Mouse (Mus musculus) ES-E14 (cell line): Measurements from ENCODE around the gene Tubg1. TPM values are rescaled to one million over a fixed set of nuclear protein-coding genes. Genes with fewer than 3 reads are reported as not detected.

Experiments
- DNase-seq: peaks from one replicate; pipeline ENCODE4 v3.0.0-alpha.2; 2013; ENCODE audit warnings: low read depth, low spot score
- H3K27ac ChIP-seq: 2 replicates; pipeline ENCODE4 v1.5.1; 2012; ENCODE audit warnings: low read depth, mild to moderate bottlenecking, low read length, moderate library complexity, mixed read lengths; ENCODE audit not compliant: poor library complexity, insufficient read depth, severe bottlenecking
- H3K36me3 ChIP-seq: 2 replicates; pipeline ENCODE4 v1.6.1; 2012; ENCODE audit warnings: mild to moderate bottlenecking, low read length, moderate library complexity, mixed read lengths; ENCODE audit not compliant: control insufficient read depth, poor library complexity, insufficient read depth, severe bottlenecking
- H3K4me1 ChIP-seq, 2 experiments: fragments of 150-350 bp in 1 of 2; sonication (generic) in 1 of 2; 2 replicates each; pipeline ENCODE4 v1.6.1; 2012; ENCODE audit warnings: low read length in 2 of 2, mild to moderate bottlenecking in 1 of 2, mixed read lengths in 1 of 2; ENCODE audit not compliant: control insufficient read depth in 2 of 2, insufficient read depth in 2 of 2, poor library complexity in 1 of 2
- H3K4me3 ChIP-seq, 2 experiments: fragments of 150-350 bp in 1 of 2; sonication (generic) in 1 of 2; 2 replicates each; pipeline ENCODE4 v1.5.1; 2012; ENCODE audit warnings: low read length in 2 of 2, low read depth in 1 of 2, mild to moderate bottlenecking in 1 of 2, mixed read lengths in 1 of 2; ENCODE audit not compliant: insufficient read depth in 1 of 2, poor library complexity in 1 of 2, severe bottlenecking in 1 of 2
- H3K9ac ChIP-seq: 2 replicates; pipeline ENCODE4 v1.6.1; 2012; ENCODE audit warnings: low read depth, mild to moderate bottlenecking, low read length, mixed read lengths; ENCODE audit not compliant: poor library complexity, insufficient read depth, severe bottlenecking
- H3K9me3 ChIP-seq: fragments of 150-350 bp; sonication (generic); 2 replicates; pipeline ENCODE4 v1.6.1; 2012; ENCODE audit warnings: low read depth, mild to moderate bottlenecking, low read length; ENCODE audit not compliant: control insufficient read depth, insufficient read depth
- CHD2 ChIP-seq: IDR thresholded peaks from 2 replicates; pipeline ENCODE4 v1.6.1; 2014; ENCODE audit warnings: mild to moderate bottlenecking, low read depth, low read length, inconsistent platforms
- HCFC1 ChIP-seq: IDR thresholded peaks from 2 replicates; pipeline ENCODE4 v1.6.1; 2012; ENCODE audit warnings: low read length, inconsistent platforms, borderline replicate concordance; ENCODE audit not compliant: insufficient read depth
- MAFK ChIP-seq: IDR thresholded peaks from 2 replicates; pipeline ENCODE4 v1.6.1; 2014; ENCODE audit warnings: mild to moderate bottlenecking, low read depth, low read length, inconsistent platforms; ENCODE audit not compliant: insufficient read depth
- ZC3H11A ChIP-seq: IDR thresholded peaks from 2 replicates; pipeline ENCODE4 v1.6.1; 2012; ENCODE audit warnings: low read depth, mild to moderate bottlenecking, inconsistent platforms, low read length, borderline replicate concordance
- ZNF384 ChIP-seq: IDR thresholded peaks from 2 replicates; pipeline ENCODE4 v1.6.1; 2012; ENCODE audit warnings: low read depth, low read length, inconsistent platforms
- in situ Hi-C, 2 experiments: fragments of 600-800 bp; cut with MboI; formaldehyde crosslinking; loops; one replicate each; pipeline ENCODE4 v1.15.1; 2025; ENCODE audit warnings: low sequenced_read_pairs in 2 of 2, inconsistent platforms in 1 of 2; ENCODE audit not compliant: unreplicated experiment in 2 of 2
- total RNA-seq: library from RNA; depleted of rRNA; stranded (reverse); fragments of 300-350 nt; gene quantifications from 2 replicates; pipeline ENCODE4 v1.2.3, GENCODE M21; 2012

Tubg1 gene
- total RNA-seq, 1 experiment, result 38.6 TPM

DNA sequence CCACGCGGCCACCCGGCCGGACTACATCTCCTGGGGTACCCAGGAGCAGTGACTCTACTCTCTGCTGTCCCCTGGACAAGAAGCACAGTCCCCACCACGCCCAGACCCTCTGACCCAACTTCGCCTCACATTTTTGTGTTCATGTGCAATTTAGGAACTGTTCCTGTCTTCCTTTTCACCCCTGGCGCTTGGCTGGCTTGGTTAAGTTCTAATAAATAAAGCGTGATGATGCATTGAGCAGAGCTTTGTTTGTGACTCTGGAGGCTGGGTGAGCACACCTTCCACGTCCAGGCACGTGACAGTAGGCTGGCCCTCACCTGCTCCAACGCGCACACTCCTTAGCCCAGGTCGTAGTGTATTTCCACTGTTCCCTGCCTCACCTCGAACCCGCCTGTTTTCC, 41.8 kb downstream of the Tubg1 start:
- Histone ChIP-seq H3K4me3 (no peak overlapping the region), H3K4me1 (peaks cover 0 to 12% of the 10 kb centered on the region in 2 experiments; a peak in 2 of 4 replicates), H3K27ac (no peak overlapping the region), H3K36me3 (no peaks in the 10 kb centered on the region; the same call in 1 of the 2 replicates), H3K9ac (no peak overlapping the region), H3K9me3 (no peaks in the 10 kb centered on the region)
- in situ Hi-C loops, result no loop called here
- no peak for DNase-seq
- TF ChIP-seq HCFC1 (no peak), MAFK (no peak), ZNF384 (no peak), CHD2 (no peak), ZC3H11A (no peak)

DNA sequence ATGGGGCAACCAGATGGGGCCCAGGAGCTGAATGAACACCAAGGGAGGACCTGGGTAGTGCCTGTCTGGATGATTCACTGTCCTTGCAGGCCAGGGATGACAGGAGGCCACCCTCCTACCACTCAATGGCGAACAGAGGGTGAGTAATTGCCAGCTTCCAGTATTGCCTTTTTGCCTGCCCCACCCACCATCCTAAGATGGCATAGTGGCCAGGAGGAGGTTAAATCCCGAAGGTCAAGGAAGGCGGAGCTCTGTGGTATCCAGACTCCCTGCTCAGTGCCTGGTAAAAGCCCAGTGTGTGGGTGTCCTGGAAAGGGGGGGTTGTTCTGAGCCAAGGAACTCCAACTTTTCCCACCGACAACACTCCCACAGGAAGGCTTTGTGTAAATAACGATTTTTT, 42.6 kb downstream of the Tubg1 start:
- Histone ChIP-seq H3K4me3 (no peak overlapping the region), H3K27ac (no peak overlapping the region), H3K36me3 (peaks cover 1% of the 10 kb centered on the region; the same call in 1 of the 2 replicates), H3K9me3 (no peaks in the 10 kb centered on the region), H3K4me1 (peaks cover 0 to 10% of the 10 kb centered on the region in 2 experiments; a peak in 2 of 4 replicates), H3K9ac (no peak overlapping the region)
- in situ Hi-C loops, result no loop called here
- TF ChIP-seq HCFC1, result no peak
- TF ChIP-seq MAFK, result no peak
- no peak for TF ChIP-seq CHD2
- TF ChIP-seq ZNF384, result no peak
- no peak for TF ChIP-seq ZC3H11A
- no peak for DNase-seq

DNA sequence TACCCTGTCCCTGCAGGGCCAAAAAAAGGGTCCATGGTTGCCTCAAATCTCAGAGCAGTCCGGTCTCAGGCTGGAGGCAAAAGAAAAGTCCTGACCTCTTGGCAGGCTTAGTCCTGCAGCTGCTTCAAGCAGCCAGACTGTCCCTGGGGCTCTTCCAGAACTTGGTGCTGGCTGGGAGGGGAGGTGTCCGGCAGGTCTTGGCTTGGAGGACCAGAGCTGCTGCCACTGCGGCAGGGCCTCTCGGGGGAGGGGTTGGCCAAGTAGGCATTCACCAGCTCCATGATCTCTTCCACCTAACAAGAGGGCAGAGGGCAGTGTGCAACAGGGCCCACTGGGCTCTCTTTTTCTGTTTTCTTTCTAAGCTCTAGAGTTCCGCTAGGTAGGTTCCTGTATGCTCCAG, 43.0 kb downstream of the Tubg1 start:
- Histone ChIP-seq H3K27ac (no peak overlapping the region), H3K36me3 (peaks cover 2% of the 10 kb centered on the region; the same call in 1 of the 2 replicates), H3K9me3 (no peaks in the 10 kb centered on the region), H3K4me1 (peaks cover 0 to 10% of the 10 kb centered on the region in 2 experiments; a peak in 2 of 4 replicates), H3K4me3 (no peak overlapping the region), H3K9ac (no peak overlapping the region)
- TF ChIP-seq ZNF384, result no peak
- TF ChIP-seq MAFK, result no peak
- in situ Hi-C loops, result no loop called here
- no peak for DNase-seq

DNA sequence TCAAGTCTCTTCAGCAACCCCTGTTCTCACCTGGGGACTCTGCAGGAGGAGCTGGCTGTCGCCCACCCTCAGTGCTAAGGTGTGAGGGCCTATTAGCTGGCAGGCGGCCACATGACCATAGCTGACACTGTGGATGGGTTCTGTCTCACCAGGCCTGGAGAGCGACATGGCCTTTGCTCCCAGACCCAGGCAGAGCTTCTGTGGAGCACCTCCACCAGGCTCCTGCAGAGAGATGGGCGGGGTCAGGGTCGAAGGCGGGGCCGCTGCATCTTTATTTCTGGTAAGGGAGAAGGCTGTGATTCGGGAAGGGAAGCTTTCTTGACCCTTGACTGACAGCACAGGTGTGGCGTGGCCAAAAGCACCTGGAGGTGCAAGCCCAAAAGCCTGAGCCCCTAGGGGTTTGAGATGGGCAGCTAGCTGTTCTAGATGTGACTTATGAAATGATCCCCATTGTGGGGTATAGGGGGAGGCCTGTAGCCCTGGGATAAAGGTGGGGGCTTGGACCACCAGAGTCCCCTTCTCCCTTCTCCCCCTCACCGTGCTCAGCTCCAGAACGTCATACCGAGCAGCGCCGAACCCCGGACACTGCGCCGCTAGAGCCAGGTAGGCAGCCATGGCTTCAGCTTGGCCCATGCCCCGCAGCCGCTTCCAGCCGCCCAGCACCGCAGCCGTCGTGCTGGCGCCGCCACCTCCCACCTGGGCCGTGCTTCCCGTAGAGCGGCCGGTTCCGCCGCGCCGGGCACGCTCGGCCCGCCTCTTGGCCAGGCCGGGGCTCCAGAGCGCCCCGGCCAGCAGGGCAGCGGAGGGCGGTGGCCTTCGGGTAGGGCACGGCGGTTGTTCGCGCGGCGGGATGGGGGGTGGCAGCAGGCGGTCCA, 44.0 kb downstream of the Tubg1 start:
- Histone ChIP-seq H3K9ac (no peak overlapping the region), H3K4me1 (peaks cover 0 to 10% of the 10 kb centered on the region in 2 experiments; a peak in 2 of 4 replicates), H3K4me3 (peak overlapping the region; percentile 43 to 46; a peak in 3 of 4 replicates), H3K36me3 (peaks cover 2% of the 10 kb centered on the region; the same call in 1 of the 2 replicates), H3K27ac (no peak overlapping the region), H3K9me3 (no peaks in the 10 kb centered on the region)
- DNase-seq, result no peak
- in situ Hi-C loops, result no loop called here
- TF ChIP-seq ZC3H11A (no peak), CHD2 (no peak), MAFK (no peak), HCFC1 (no peak), ZNF384 (no peak)
